Mouse (Mus musculus) heart, embryonic 14.5 days (tissue): Measurements from ENCODE around the gene Chrdl2. TPM values are rescaled to one million over a fixed set of nuclear protein-coding genes. Genes with fewer than 3 reads are reported as not detected.

Experiments used
- ATAC-seq: fragments of 200-750 bp; cut with Nextera tagmentation; 2 replicates; pipeline ENCODE4 v1.8.0; 2017; ENCODE audit warnings: low read depth, moderate TSS enrichment; ENCODE audit not compliant: insufficient number of reproducible peaks, insufficient read depth, low FRiP score
- H3K27ac ChIP-seq, 2 experiments: fragments of 200-500 bp in 1 of 2; fragments of 300-500 bp in 1 of 2; sonication (generic) in 1 of 2; replicated peaks in 1 of 2; 2 replicates each; pipeline ENCODE4 v1.5.1; 2012 to 2014; ENCODE audit warnings: low read depth in 2 of 2, low read length in 2 of 2, control low read depth in 1 of 2, mild to moderate bottlenecking in 1 of 2, mixed read lengths in 1 of 2; ENCODE audit not compliant: control insufficient read depth in 1 of 2, insufficient read depth in 1 of 2
- H3K27me3 ChIP-seq: fragments of 300-500 bp; sonication (generic); 2 replicates; pipeline ENCODE4 v1.6.1; 2014; ENCODE audit warnings: mild to moderate bottlenecking, low read length, control low read depth; ENCODE audit not compliant: control insufficient read depth, insufficient read depth
- H3K36me3 ChIP-seq: fragments of 300-500 bp; sonication (generic); 2 replicates; pipeline ENCODE4 v1.6.1; 2014; ENCODE audit warnings: mild to moderate bottlenecking, control low read depth, low read length, mixed read lengths; ENCODE audit not compliant: control insufficient read depth, insufficient read depth
- H3K4me1 ChIP-seq, 2 experiments: fragments of 200-500 bp in 1 of 2; fragments of 300-500 bp in 1 of 2; sonication (generic) in 1 of 2; 2 replicates each; pipeline ENCODE4 v1.6.1; 2012 to 2014; ENCODE audit warnings: low read length in 2 of 2, control low read depth in 1 of 2, mixed read lengths in 1 of 2; ENCODE audit not compliant: control insufficient read depth in 2 of 2, insufficient read depth in 2 of 2
- H3K4me2 ChIP-seq: fragments of 300-500 bp; sonication (generic); 2 replicates; pipeline ENCODE4 v1.6.1; 2014; ENCODE audit warnings: mild to moderate bottlenecking, low read length
- H3K4me3 ChIP-seq, 2 experiments: fragments of 200-500 bp in 1 of 2; fragments of 300-500 bp in 1 of 2; sonication (generic) in 1 of 2; 2 replicates each; pipeline ENCODE4 v1.5.1; 2012 to 2014; ENCODE audit warnings: low read length in 2 of 2, mild to moderate bottlenecking in 2 of 2, control low read depth in 1 of 2, low read depth in 1 of 2, moderate library complexity in 1 of 2; ENCODE audit not compliant: control insufficient read depth in 1 of 2, insufficient read depth in 1 of 2
- H3K9ac ChIP-seq: fragments of 300-500 bp; sonication (generic); 2 replicates; pipeline ENCODE4 v1.6.1; 2014; ENCODE audit warnings: mild to moderate bottlenecking, low read length
- H3K9me3 ChIP-seq: fragments of 300-500 bp; sonication (generic); 2 replicates; pipeline ENCODE4 v1.6.1; 2016; ENCODE audit warnings: low read length, control low read depth; ENCODE audit not compliant: control insufficient read depth
- WGBS: fragments of 180-500 bp; shearing (Covaris S2); extraction: QIAGEN DNeasy Blood & Tissue Kit; methylation state at CpG from one replicate; pipeline ENCODE4 v1.1.7; 2014; 5-methylcytosine and 5-hydroxymethylcytosine counted together
- polyA plus RNA-seq: library from polyadenylated mRNA; unstranded; fragments of >200 nt; fragmentation: Nextera tagmentation; extraction: Ambion mirVana; gene quantifications from 2 replicates; pipeline ENCODE4 v1.2.1, GENCODE M21; 2014

Chrdl2 gene
- polyA plus RNA-seq, 1 experiment from 2014 or later: 0.30 TPM

- no peak for ATAC-seq
- peak overlapping the region; percentile 16; the same call in 1 of the 2 replicates for H3K4me2 ChIP-seq
- H3K27ac ChIP-seq: no peak overlapping the region
- WGBS: 43% methylated on average over 12 of the region's 12 CpGs
- H3K4me1 ChIP-seq: peaks cover 7 to 17% of the 10 kb centered on the region in 2 experiments
- H3K9ac ChIP-seq: no peak overlapping the region
- H3K9me3 ChIP-seq: no peaks in the 10 kb centered on the region
- peaks cover 36% of the 10 kb centered on the region for H3K36me3 ChIP-seq
- H3K27me3 ChIP-seq: no peaks in the 10 kb centered on the region
- no peak overlapping the region for H3K4me3 ChIP-seq
Observed at GRCm38 (mm10) chr7:100080087-100080781, 74.3 kb downstream of the Chrdl2 start.

- Histone ChIP-seq H3K4me3 (no peak overlapping the region), H3K9ac (no peak overlapping the region), H3K27me3 (no peaks in the 10 kb centered on the region), H3K9me3 (no peaks in the 10 kb centered on the region), H3K4me2 (no peak overlapping the region), H3K36me3 (peaks cover 61% of the 10 kb centered on the region), H3K4me1 (peaks cover 2 to 9% of the 10 kb centered on the region in 2 experiments), H3K27ac (no peak overlapping the region)
- WGBS: 87% methylated on average over 6 of the region's 6 CpGs
- ATAC-seq: no peak
Observed at GRCm38 (mm10) chr7:100082836-100083235, 76.9 kb downstream of the Chrdl2 start.

GRCm38 (mm10) chr7:100083812-100084211, 77.8 kb downstream of the Chrdl2 start:
- Histone ChIP-seq H3K9me3 (no peaks in the 10 kb centered on the region), H3K36me3 (peaks cover 67% of the 10 kb centered on the region), H3K4me1 (peaks cover 2 to 9% of the 10 kb centered on the region in 2 experiments), H3K4me2 (no peak overlapping the region), H3K27ac (no peak overlapping the region), H3K4me3 (no peak overlapping the region), H3K9ac (no peak overlapping the region), H3K27me3 (no peaks in the 10 kb centered on the region)
- WGBS: 89% methylated on average over 6 of the region's 6 CpGs
- ATAC-seq: no peak

Other genes starting within 250 kb of the Chrdl2 start
- gene Olfr521, start 242.7 kb upstream of the Chrdl2 start, polyA plus RNA-seq: not detected in 2 replicates
- gene Neu3, start 177.8 kb upstream of the Chrdl2 start, polyA plus RNA-seq: 4.0 and 4.2 TPM in 2 replicates
- gene Xrra1, start 147.1 kb upstream of the Chrdl2 start, polyA plus RNA-seq: 0.09 TPM in 2 replicates
- 169 TPM in 2 replicates for gene Spcs2, start 142.7 kb upstream of the Chrdl2 start, polyA plus RNA-seq
- 4.4 and 4.5 TPM in 2 replicates for gene Rnf169, start 25.7 kb upstream of the Chrdl2 start, polyA plus RNA-seq
- gene Pold3, start 115.4 kb downstream of the Chrdl2 start, polyA plus RNA-seq: 31.8 and 35.1 TPM in 2 replicates
- gene Lipt2, start 153.1 kb downstream of the Chrdl2 start, polyA plus RNA-seq: 14.7 and 18.0 TPM in 2 replicates
- gene Kcne3, start 170.3 kb downstream of the Chrdl2 start, polyA plus RNA-seq: 6.2 and 8.0 TPM in 2 replicates
- gene Pgm2l1, start 221.2 kb downstream of the Chrdl2 start, polyA plus RNA-seq: 1.7 and 2.1 TPM in 2 replicates